Mouse (Mus musculus): ENCODE measurements around the gene Smarca4. TPM values are rescaled to one million over a fixed set of nuclear protein-coding genes. Genes with fewer than 3 reads are reported as not detected.

The Smarca4 gene
- 29.6 TPM for polyA plus RNA-seq (2014; fragmentation: Illumina TruSeq; extraction: RNeasy Lipid Tissue Mini Kit (QIAGEN cat#74804); ENCODE audit: low read depth, low replicate concordance)

DNA sequence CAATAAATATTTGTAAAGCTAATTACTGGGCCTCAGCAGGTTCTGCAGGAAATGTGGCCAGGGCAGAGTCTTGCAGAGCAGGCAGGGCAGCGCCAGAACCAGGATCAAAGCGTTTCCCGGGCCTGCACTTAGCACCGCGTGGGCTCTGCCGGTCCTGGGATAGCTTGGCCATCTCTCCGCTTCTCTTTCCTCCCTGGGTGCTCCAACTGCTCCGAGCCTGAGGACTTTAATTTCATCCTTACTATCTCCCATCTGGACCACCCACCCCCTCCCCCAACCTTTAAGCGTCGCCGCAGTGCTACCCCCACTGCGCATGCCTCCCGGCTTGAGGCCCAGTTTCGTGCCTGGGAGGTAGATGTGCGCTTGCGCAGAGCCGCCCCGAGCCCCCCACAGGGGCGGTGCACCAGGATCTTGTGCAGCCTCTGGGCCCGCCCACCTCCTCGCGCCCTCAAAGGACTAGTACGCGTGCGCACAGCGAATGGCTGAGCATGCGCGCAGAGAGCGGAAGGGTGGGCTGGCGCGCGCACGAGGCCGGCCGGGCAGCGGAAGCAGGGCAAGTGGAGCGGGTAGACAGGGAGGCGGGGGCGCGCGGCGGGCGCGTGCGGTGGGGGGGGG, at the start of gene Smarca4:
Smarca4 (plus strand) TSS at position 553 of the 615 bp plus-strand sequence.

GRCm38 (mm10) chr9:21592703-21593121, 23.3 kb upstream of the Smarca4 start, which contains the start of the genes Timm29 and Yipf2:
Gene Timm29, plus strand, starts transcription at chr9:21592722.
Gene Yipf2, minus strand, starts transcription at chr9:21592828.

DNA sequence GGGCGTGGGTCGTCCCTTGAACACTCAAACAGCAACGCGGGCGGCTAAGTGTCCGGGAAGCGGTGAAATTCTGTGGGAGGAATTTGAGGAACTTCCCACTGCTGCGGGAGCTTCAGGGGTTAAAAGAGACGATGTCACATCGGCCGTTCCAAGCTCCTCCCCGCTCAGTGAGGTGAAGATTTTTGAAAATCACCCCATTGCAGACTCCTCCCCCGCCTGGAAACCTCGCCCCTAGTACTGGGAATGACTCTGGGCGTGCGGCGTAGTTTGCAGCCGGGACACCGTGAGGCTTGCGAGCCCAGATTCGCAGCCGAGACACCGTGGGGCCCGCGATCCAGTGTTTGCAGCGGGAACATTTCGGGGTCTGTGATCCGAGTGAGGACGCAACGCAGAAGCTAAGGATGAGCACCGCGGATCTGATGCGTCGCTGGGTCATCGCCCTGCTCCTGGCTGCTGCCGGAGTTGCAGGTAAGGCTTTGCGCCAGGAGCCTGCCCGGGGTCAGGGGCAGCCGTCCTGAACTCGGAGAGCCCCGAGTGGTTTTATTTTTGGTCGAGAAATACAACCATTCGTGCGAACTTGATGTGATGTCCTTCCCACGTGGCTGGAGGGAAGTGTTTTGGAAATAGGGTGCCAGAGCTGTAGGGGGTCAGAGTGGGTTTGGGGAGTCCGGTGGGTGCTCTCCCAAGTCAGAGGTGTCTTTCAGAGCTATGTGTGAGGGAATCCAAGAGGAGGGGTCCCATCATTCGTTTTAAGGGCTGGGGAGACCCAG, 107.6 kb downstream of the Smarca4 start, which contains the start of gene Ldlr:
Ldlr (plus strand) TSS at position 107 of the 770 bp plus-strand sequence.

Other genes starting within 250 kb of the Smarca4 start
- gene Ilf3, start 248.3 kb upstream of the Smarca4 start, polyA plus RNA-seq (2014; fragmentation: Illumina TruSeq; extraction: RNeasy Lipid Tissue Mini Kit (QIAGEN cat#74804); ENCODE audit: low read depth, low replicate concordance): 26.8 TPM
- gene Qtrt1, start 204.3 kb upstream of the Smarca4 start, polyA plus RNA-seq (2014; fragmentation: Illumina TruSeq; extraction: RNeasy Lipid Tissue Mini Kit (QIAGEN cat#74804); ENCODE audit: low read depth, low replicate concordance): 12.9 TPM
- 57.1 TPM for gene Dnm2, start 191.3 kb upstream of the Smarca4 start, polyA plus RNA-seq (2014; fragmentation: Illumina TruSeq; extraction: RNeasy Lipid Tissue Mini Kit (QIAGEN cat#74804); ENCODE audit: low read depth, low replicate concordance)
- gene Tmed1, start 105.9 kb upstream of the Smarca4 start, polyA plus RNA-seq (2014; fragmentation: Illumina TruSeq; extraction: RNeasy Lipid Tissue Mini Kit (QIAGEN cat#74804); ENCODE audit: low read depth, low replicate concordance): 47.0 TPM
- gene AB124611, start 90.0 kb upstream of the Smarca4 start, polyA plus RNA-seq (2014; fragmentation: Illumina TruSeq; extraction: RNeasy Lipid Tissue Mini Kit (QIAGEN cat#74804); ENCODE audit: low read depth, low replicate concordance): 1.2 TPM
- 49.9 TPM for gene Carm1, start 69.3 kb upstream of the Smarca4 start, polyA plus RNA-seq (2014; fragmentation: Illumina TruSeq; extraction: RNeasy Lipid Tissue Mini Kit (QIAGEN cat#74804); ENCODE audit: low read depth, low replicate concordance)
- 53.5 TPM for gene Timm29, start 23.4 kb upstream of the Smarca4 start, polyA plus RNA-seq (2014; fragmentation: Illumina TruSeq; extraction: RNeasy Lipid Tissue Mini Kit (QIAGEN cat#74804); ENCODE audit: low read depth, low replicate concordance)
- gene Yipf2, start 23.3 kb upstream of the Smarca4 start, polyA plus RNA-seq (2014; fragmentation: Illumina TruSeq; extraction: RNeasy Lipid Tissue Mini Kit (QIAGEN cat#74804); ENCODE audit: low read depth, low replicate concordance): 6.8 TPM
- 6.5 TPM for gene Ldlr, start 107.3 kb downstream of the Smarca4 start, polyA plus RNA-seq (2014; fragmentation: Illumina TruSeq; extraction: RNeasy Lipid Tissue Mini Kit (QIAGEN cat#74804); ENCODE audit: low read depth, low replicate concordance)
- gene Spc24, start 144.1 kb downstream of the Smarca4 start, polyA plus RNA-seq (2014; fragmentation: Illumina TruSeq; extraction: RNeasy Lipid Tissue Mini Kit (QIAGEN cat#74804); ENCODE audit: low read depth, low replicate concordance): 8.4 TPM
- gene Kank2, start 182.6 kb downstream of the Smarca4 start, polyA plus RNA-seq (2014; fragmentation: Illumina TruSeq; extraction: RNeasy Lipid Tissue Mini Kit (QIAGEN cat#74804); ENCODE audit: low read depth, low replicate concordance): 59.6 TPM
- not detected for gene Angptl8, start 219.3 kb downstream of the Smarca4 start, polyA plus RNA-seq (2014; fragmentation: Illumina TruSeq; extraction: RNeasy Lipid Tissue Mini Kit (QIAGEN cat#74804); ENCODE audit: low read depth, low replicate concordance)
- gene Dock6, start 236.5 kb downstream of the Smarca4 start, polyA plus RNA-seq (2014; fragmentation: Illumina TruSeq; extraction: RNeasy Lipid Tissue Mini Kit (QIAGEN cat#74804); ENCODE audit: low read depth, low replicate concordance): 53.0 TPM

Measured in heart, adult 10 weeks (tissue).